Mouse (Mus musculus) ES-Bruce4 (cell line): ENCODE measurements at regions not wholly inside any gene's neighbourhood (a gene's known extent, or its start where the extent isn't known, plus 50 kb on each side); places are given as distances from the start of the nearest gene placed in this dataset.

ENCODE experiments used
- H3K27ac ChIP-seq: 2 replicates; pipeline ENCODE4 v1.5.1; 2012; ENCODE audit warnings: low read length, inconsistent platforms; ENCODE audit not compliant: insufficient read depth
- H3K27me3 ChIP-seq: 2 replicates; pipeline ENCODE4 v1.6.1; 2012; ENCODE audit warnings: mild to moderate bottlenecking, low read length, inconsistent platforms; ENCODE audit not compliant: control insufficient read depth, poor library complexity, insufficient read depth, severe bottlenecking
- H3K36me3 ChIP-seq: 2 replicates; pipeline ENCODE4 v1.6.1; 2012; ENCODE audit warnings: inconsistent platforms, mild to moderate bottlenecking, low read length, moderate library complexity; ENCODE audit not compliant: control insufficient read depth, poor library complexity, insufficient read depth, severe bottlenecking
- H3K4me1 ChIP-seq: one replicate; pipeline ENCODE4 v1.8.1; 2011; ENCODE audit warnings: low read length; ENCODE audit not compliant: control insufficient read depth, insufficient read depth
- H3K4me3 ChIP-seq: 2 replicates; pipeline ENCODE4 v1.5.1; 2011; ENCODE audit warnings: low read depth, mild to moderate bottlenecking, low read length
- H3K9ac ChIP-seq: 2 replicates; pipeline ENCODE4 v1.6.1; 2012; ENCODE audit warnings: low read depth, mild to moderate bottlenecking, inconsistent platforms; ENCODE audit not compliant: poor library complexity, severe bottlenecking
- H3K9me3 ChIP-seq: replicated peaks from 2 replicates; pipeline ENCODE4 v1.6.1; 2012; ENCODE audit warnings: mild to moderate bottlenecking, low read length, inconsistent platforms; ENCODE audit not compliant: control insufficient read depth, poor library complexity, insufficient read depth, severe bottlenecking
- CTCF ChIP-seq: IDR thresholded peaks from one replicate; pipeline ENCODE4 v1.8.1; 2011; ENCODE audit warnings: low read depth, low read length
- EP300 ChIP-seq: IDR thresholded peaks from 2 replicates; pipeline ENCODE4 v1.6.1; 2011; ENCODE audit warnings: low read depth, low read length; ENCODE audit not compliant: insufficient read depth
- POLR2A ChIP-seq: IDR thresholded peaks from one replicate; pipeline ENCODE4 v1.8.1; 2011; ENCODE audit warnings: low read length; ENCODE audit not compliant: insufficient read depth

GRCm38 (mm10) chr2:128379151-128379550 is 211.9 kb upstream of the Spdye4c start:
- no peaks in the 10 kb centered on the region for H3K9me3 ChIP-seq
- no peak for TF ChIP-seq POLR2A
- no peak for TF ChIP-seq EP300
- no peak for TF ChIP-seq CTCF
- H3K4me3 ChIP-seq, result no peak overlapping the region
- no peaks in the 10 kb centered on the region for H3K27me3 ChIP-seq
- H3K27ac ChIP-seq, result no peak overlapping the region
- no peak overlapping the region for H3K9ac ChIP-seq
- peaks cover 1% of the 10 kb centered on the region for H3K4me1 ChIP-seq
- H3K36me3 ChIP-seq, result no peaks in the 10 kb centered on the region

DNA sequence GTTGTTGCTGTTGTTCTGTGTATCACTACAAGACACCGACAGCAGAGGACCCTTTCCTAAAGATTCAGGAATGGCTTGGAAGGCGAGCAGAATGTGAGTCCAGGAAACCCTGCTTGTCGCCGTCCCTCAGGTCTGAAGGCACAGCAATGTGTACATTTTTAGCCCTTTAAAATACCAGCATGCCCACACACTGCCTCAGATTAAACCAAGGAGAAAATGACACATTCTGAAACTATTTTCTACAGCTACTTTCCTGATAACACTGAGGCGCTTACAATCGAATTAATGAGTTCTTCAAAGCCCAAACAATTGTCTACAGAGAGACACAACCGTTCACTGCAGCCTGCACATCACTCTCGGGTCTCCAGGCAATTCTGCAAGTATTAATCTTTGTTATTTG is 211.5 kb upstream of the Spdye4c start:
- H3K9ac ChIP-seq, result no peak overlapping the region
- H3K27ac ChIP-seq, result no peak overlapping the region
- no peaks in the 10 kb centered on the region for H3K27me3 ChIP-seq
- no peaks in the 10 kb centered on the region for H3K36me3 ChIP-seq
- no peaks in the 10 kb centered on the region for H3K9me3 ChIP-seq
- no peak overlapping the region for H3K4me3 ChIP-seq
- H3K4me1 ChIP-seq, result no peaks in the 10 kb centered on the region
- TF ChIP-seq CTCF (no peak), POLR2A (no peak), EP300 (no peak)

GRCm38 (mm10) chr2:128380581-128380980 is 210.4 kb upstream of the Spdye4c start:
- H3K9ac ChIP-seq, result no peak overlapping the region
- TF ChIP-seq EP300, result no peak
- H3K27me3 ChIP-seq, result no peaks in the 10 kb centered on the region
- H3K4me1 ChIP-seq, result no peaks in the 10 kb centered on the region
- H3K4me3 ChIP-seq, result no peak overlapping the region
- no peaks in the 10 kb centered on the region for H3K36me3 ChIP-seq
- no peak overlapping the region for H3K27ac ChIP-seq
- H3K9me3 ChIP-seq, result no peaks in the 10 kb centered on the region

DNA sequence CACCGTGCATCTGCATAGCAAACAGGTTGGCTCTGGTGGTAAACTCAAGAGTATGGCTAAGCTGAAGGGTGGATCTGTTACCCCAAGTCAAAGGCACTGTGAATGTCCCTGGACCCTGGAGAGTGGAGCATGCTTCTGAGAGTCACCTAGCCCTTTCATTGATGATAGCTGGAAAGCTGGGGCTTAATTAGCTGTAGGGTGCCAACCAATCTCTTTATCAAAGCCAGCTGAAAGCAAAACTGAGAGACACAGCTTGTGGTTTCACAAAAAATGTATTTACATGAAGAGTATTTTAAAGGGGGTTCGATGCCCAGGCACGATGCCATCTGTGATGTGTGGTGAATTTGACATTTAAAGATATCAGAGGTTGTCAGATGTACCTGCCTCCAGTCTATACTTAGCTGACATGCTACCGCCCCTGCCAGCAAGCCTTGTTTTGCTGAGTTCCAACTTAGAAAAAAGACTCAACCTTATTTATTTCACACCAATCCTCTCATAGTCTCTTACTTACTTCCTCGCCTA is 209.3 kb upstream of the Spdye4c start:
- no peak overlapping the region for H3K9ac ChIP-seq
- H3K27ac ChIP-seq, result no peak overlapping the region
- H3K36me3 ChIP-seq, result no peaks in the 10 kb centered on the region
- H3K4me3 ChIP-seq, result no peak overlapping the region
- TF ChIP-seq EP300 (no peak), POLR2A (no peak), CTCF (no peak)
- no peaks in the 10 kb centered on the region for H3K27me3 ChIP-seq
- no peaks in the 10 kb centered on the region for H3K9me3 ChIP-seq
- no peaks in the 10 kb centered on the region for H3K4me1 ChIP-seq

DNA sequence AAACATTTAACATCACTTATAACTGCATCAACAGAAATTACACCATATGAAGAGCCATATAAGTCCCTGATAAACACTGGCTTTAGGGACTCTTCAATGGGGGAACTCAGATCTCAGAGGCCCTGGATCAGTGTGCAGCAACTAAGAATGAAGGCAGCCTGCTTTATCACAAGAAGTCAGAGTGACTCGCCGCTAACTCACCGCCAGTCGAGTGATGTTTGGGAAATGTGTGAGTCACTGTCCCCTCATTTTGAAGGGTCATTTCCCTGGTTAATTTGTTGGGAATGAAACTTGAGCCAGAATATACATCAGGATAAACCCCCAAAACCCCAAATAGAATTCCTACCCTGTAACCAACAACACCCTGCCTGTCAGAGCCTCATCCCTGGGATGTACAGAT is 208.5 kb upstream of the Spdye4c start:
- no peak overlapping the region for H3K27ac ChIP-seq
- no peaks in the 10 kb centered on the region for H3K4me1 ChIP-seq
- no peaks in the 10 kb centered on the region for H3K9me3 ChIP-seq
- no peak for TF ChIP-seq CTCF
- TF ChIP-seq POLR2A, result no peak
- TF ChIP-seq EP300, result no peak
- H3K9ac ChIP-seq, result no peak overlapping the region
- no peaks in the 10 kb centered on the region for H3K36me3 ChIP-seq
- no peak overlapping the region for H3K4me3 ChIP-seq
- no peaks in the 10 kb centered on the region for H3K27me3 ChIP-seq

DNA sequence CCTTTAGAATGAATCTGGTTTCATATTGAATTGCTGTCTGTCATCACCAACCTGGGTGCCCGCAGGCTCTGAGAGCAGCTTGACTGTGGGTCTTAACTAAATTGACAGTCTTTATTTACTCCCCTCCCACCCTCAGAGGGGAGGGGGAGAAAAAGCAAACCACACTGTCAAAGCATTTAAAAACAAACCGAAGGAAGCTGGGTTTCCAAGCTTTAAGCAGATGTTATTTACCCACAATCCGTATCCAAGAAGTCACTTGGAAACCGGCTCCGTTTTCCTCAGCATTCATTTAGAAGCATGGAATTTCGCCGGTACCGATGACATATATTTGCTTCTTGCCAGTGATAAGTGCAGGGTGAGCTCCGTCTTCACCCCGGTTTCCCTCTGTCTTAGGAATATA is 206.4 kb upstream of the Spdye4c start:
- H3K9ac ChIP-seq, result no peak overlapping the region
- no peaks in the 10 kb centered on the region for H3K4me1 ChIP-seq
- no peak for TF ChIP-seq POLR2A
- TF ChIP-seq EP300, result no peak
- TF ChIP-seq CTCF, result no peak
- no peaks in the 10 kb centered on the region for H3K36me3 ChIP-seq
- H3K4me3 ChIP-seq, result no peak overlapping the region
- H3K9me3 ChIP-seq, result no peaks in the 10 kb centered on the region
- H3K27ac ChIP-seq, result no peak overlapping the region
- no peaks in the 10 kb centered on the region for H3K27me3 ChIP-seq
